Mouse (Mus musculus): ENCODE results near the gene Rasgrf1.
A peak's percentile ranks its signal among the peaks of the same experiment; 100 is the strongest.

Rasgrf1 gene

GRCm38 (mm10) chr9:89909131-89910010 is at the start of gene Rasgrf1:
Rasgrf1 (plus strand) TSS chr9:89909908.
- DNase-seq, result peak; percentile 74 to 80

- DNase-seq, result no peak
These were observed 49.6 kb upstream of the Rasgrf1 start for GRCm38 (mm10) chr9:89860145-89860544.

GRCm38 (mm10) chr9:89860584-89860983 is 49.1 kb upstream of the Rasgrf1 start:
- DNase-seq, result no peak

- no peak for DNase-seq
These were observed 42.6 kb upstream of the Rasgrf1 start for GRCm38 (mm10) chr9:89867141-89867540.

- no peak for DNase-seq
These were observed 41.5 kb upstream of the Rasgrf1 start for GRCm38 (mm10) chr9:89868093-89868729.

- DNase-seq, result no peak
These were observed 40.1 kb upstream of the Rasgrf1 start for GRCm38 (mm10) chr9:89869594-89869993.

- DNase-seq, result no peak
These were observed 39.1 kb upstream of the Rasgrf1 start for GRCm38 (mm10) chr9:89870531-89871150.

- no peak for DNase-seq
These were observed 37.6 kb upstream of the Rasgrf1 start for GRCm38 (mm10) chr9:89872137-89872536.

GRCm38 (mm10) chr9:89874434-89874833 is 35.3 kb upstream of the Rasgrf1 start:
- no peak for DNase-seq

GRCm38 (mm10) chr9:89875551-89875950 is 34.2 kb upstream of the Rasgrf1 start:
- peak; percentile 69 to 71 for DNase-seq

GRCm38 (mm10) chr9:89878471-89879020 is 31.2 kb upstream of the Rasgrf1 start:
- no peak for DNase-seq

GRCm38 (mm10) chr9:89879574-89879973 is 30.1 kb upstream of the Rasgrf1 start:
- no peak for DNase-seq

- no peak for DNase-seq
These were observed 28.2 kb upstream of the Rasgrf1 start for GRCm38 (mm10) chr9:89881552-89881951.

- no peak for DNase-seq
These were observed 27.1 kb upstream of the Rasgrf1 start for GRCm38 (mm10) chr9:89882583-89882982.

- DNase-seq, result peak; percentile 86 to 91
These were observed 23.9 kb upstream of the Rasgrf1 start for GRCm38 (mm10) chr9:89885701-89886218.

GRCm38 (mm10) chr9:89891534-89892293 is 18.0 kb upstream of the Rasgrf1 start:
- DNase-seq, result peak in 1 of 2 experiments; percentile 56

- DNase-seq, result no peak
These were observed 17.0 kb upstream of the Rasgrf1 start for GRCm38 (mm10) chr9:89892540-89893188.

- no peak for DNase-seq
These were observed 9.4 kb upstream of the Rasgrf1 start for GRCm38 (mm10) chr9:89900111-89900824.

- DNase-seq, result no peak
These were observed 8.5 kb upstream of the Rasgrf1 start for GRCm38 (mm10) chr9:89901184-89901583.

- DNase-seq, result no peak
These were observed 6.9 kb upstream of the Rasgrf1 start for GRCm38 (mm10) chr9:89902813-89903212.

GRCm38 (mm10) chr9:89906645-89907044 is 3.1 kb upstream of the Rasgrf1 start:
- DNase-seq, result no peak

All from cerebellum, postnatal 14 days (tissue).